Comparison of ENCODE assay signal across 10 mouse cellular contexts in the genomic region with DNA sequence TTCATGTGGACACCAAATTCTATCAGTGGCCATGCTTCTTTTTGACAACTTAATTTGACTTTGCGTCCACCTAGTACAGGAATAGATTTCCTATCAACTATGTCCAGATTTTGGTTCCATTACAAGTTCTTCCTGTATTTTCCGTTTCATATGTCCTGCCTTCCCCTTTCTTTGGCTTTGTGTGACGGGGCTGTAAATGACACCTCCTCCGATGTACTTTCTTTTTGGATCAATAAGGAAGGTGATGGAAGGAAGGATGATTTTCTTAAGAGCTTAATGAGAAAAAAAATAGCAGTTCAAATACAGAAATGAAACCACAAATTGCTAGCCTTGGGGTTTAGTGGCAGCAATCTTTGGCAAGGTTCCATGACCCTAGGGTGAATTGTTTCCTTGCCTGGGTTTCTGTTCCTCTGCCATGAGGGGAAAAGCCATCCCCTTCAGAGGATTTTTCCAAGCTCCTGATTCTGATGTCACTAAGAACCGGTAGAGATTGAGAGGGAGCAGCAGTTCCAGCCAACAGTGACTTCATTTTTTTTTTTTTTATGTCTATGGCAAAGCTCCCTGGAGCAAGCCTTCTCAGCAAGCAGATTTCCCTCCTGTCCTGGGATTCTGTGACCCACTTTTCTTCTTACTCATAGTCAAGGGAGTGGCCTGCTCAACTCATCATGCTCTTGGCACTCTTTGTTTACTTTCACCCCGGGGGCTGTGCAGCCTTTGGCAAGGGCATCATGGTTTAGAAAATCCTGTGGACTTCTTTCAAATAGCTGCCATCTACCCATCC. TPM values are rescaled to one million over a fixed set of nuclear protein-coding genes. Genes with fewer than 3 reads are reported as not detected.
A peak's percentile ranks its signal among the peaks of the same experiment; 100 is the strongest.
DNase-seq lines count a peak whose midpoint lies in the region; ATAC-seq and TF ChIP-seq lines count a peak whose summit lies in the region.
"Had no signal": no experiment of that assay in that cellular context is flagged by ENCODE, and none has a peak within 500 bp of the region (broad histone marks: within the 10 kb centered on the region; RNA-seq: fewer than 3 reads in every experiment).

No protein-coding gene starts in this region.

- no peak overlapping the region for H3K27ac ChIP-seq in CH12.LX (ENCODE audit: insufficient read depth, low read depth)
- H3K27ac ChIP-seq in hindbrain, embryonic 11.5 days (ENCODE audit: low read depth, low read length): no peak overlapping the region
- H3K27ac ChIP-seq: hindbrain, embryonic 15.5 days had no signal

- H3K4me3 ChIP-seq in CH12.LX (replicated peaks in 1 of 3; ENCODE audit: low read depth in 2 of 3, low read length in 2 of 3, poor library complexity in 1 of 3): no peak overlapping the region
- H3K4me3 ChIP-seq in hindbrain, embryonic 11.5 days (ENCODE audit: low read depth, low read length): no peak overlapping the region
- H3K4me3 ChIP-seq: hindbrain, embryonic 15.5 days had no signal

- TF ChIP-seq EP300 in CH12.LX (IDR thresholded peaks at IDR 0.05; ENCODE audit: low read length): peak; percentile 63

- DNase-seq in frontal cortex, postnatal 25 days (ENCODE audit: low spot score in 2 of 2): no peak
- DNase-seq in CH12.LX (ENCODE audit: extremely low read depth): no peak
- DNase-seq in cerebellum, postnatal 14 days: peak; percentile 74 to 76
- peak; percentile 46 for DNase-seq in kidney, postnatal 14 days
- DNase-seq in right cerebral cortex, postnatal 25 days: no peak
- no peak for DNase-seq in hindbrain, embryonic 11.5 days (ENCODE audit: low spot score)
- no peak for DNase-seq in ovary, postnatal 14 days (ENCODE audit: low spot score)

- TF ChIP-seq CTCF in CH12.LX (conservative IDR thresholded peaks at IDR 0.05 in 1 of 2, IDR thresholded peaks at IDR 0.05 in 1 of 2; ENCODE audit: low read depth in 2 of 2, low read length in 2 of 2): no peak

- H3K36me3 ChIP-seq in CH12.LX (replicated peaks in 1 of 2; ENCODE audit: control insufficient read depth in 1 of 2, insufficient read depth in 1 of 2, low read length in 1 of 2): no peaks in the 10 kb centered on the region
- H3K36me3 ChIP-seq in hindbrain, embryonic 11.5 days (ENCODE audit: control insufficient read depth, insufficient read depth, low read length): no peaks in the 10 kb centered on the region
- H3K36me3 ChIP-seq: hindbrain, embryonic 15.5 days had no signal

- in situ Hi-C loops in CH12.LX (cut with MboI; ENCODE audit: low pct_ligation_motif_present, low pct_unique_long_range_greater_than_20kb, low sequenced_read_pairs): no loop called here

- ATAC-seq in frontal cortex, adult (ENCODE audit: low TSS enrichment): peak; percentile 57; the same call in 1 of the 2 replicates
- no peak for ATAC-seq in hindbrain, embryonic 11.5 days (ENCODE audit: low FRiP score)

- no peak overlapping the region for H3K9ac ChIP-seq in CH12.LX (ENCODE audit: insufficient read depth, low read depth)
- H3K9ac ChIP-seq in hindbrain, embryonic 11.5 days (ENCODE audit: low read depth, low read length): no peak overlapping the region
- H3K9ac ChIP-seq: hindbrain, embryonic 15.5 days had no signal

- H3K27me3 ChIP-seq in CH12.LX (replicated peaks): no peaks in the 10 kb centered on the region
- H3K27me3 ChIP-seq in hindbrain, embryonic 11.5 days (ENCODE audit: control insufficient read depth, insufficient read depth, low read length): no peaks in the 10 kb centered on the region
- H3K27me3 ChIP-seq: hindbrain, embryonic 15.5 days had no signal

- TF ChIP-seq RAD21 in CH12.LX (IDR thresholded peaks at IDR 0.05; ENCODE audit: low read depth, low read length): no peak

- H3K79me2 ChIP-seq in CH12.LX (replicated peaks; ENCODE audit: control insufficient read depth, extremely low read depth, insufficient read depth, poor library complexity, severe bottlenecking): no peaks in the 10 kb centered on the region

- H3K4me1 ChIP-seq in CH12.LX (ENCODE audit: control insufficient read depth in 1 of 2, insufficient read depth in 2 of 2): peaks cover 2 to 12% of the 10 kb centered on the region in 2 experiments; a peak in 3 of 4 replicates
- H3K4me1 ChIP-seq in hindbrain, embryonic 11.5 days (replicated peaks; ENCODE audit: control insufficient read depth, insufficient read depth, low read length): no peaks in the 10 kb centered on the region
- H3K4me1 ChIP-seq: hindbrain, embryonic 15.5 days had no signal

- no peak for TF ChIP-seq POLR2A in CH12.LX (IDR thresholded peaks at IDR 0.05; ENCODE audit: low read depth, low read length)

- peak overlapping the region; percentile 53; the same call in 1 of the 2 replicates for H3K4me2 ChIP-seq in CH12.LX (ENCODE audit: insufficient read depth, low read depth, poor library complexity, severe bottlenecking)
- H3K4me2 ChIP-seq in hindbrain, embryonic 11.5 days (replicated peaks; ENCODE audit: low read depth, low read length): no peak overlapping the region
- H3K4me2 ChIP-seq: hindbrain, embryonic 15.5 days had no signal

- H3K9me3 ChIP-seq in CH12.LX (replicated peaks; ENCODE audit: low read length): no peaks in the 10 kb centered on the region
- no peaks in the 10 kb centered on the region for H3K9me3 ChIP-seq in hindbrain, embryonic 11.5 days (ENCODE audit: control insufficient read depth, low read length)
- H3K9me3 ChIP-seq: hindbrain, embryonic 15.5 days had no signal

- dilution Hi-C loops in CH12.LX (cut with MboI; ENCODE audit: extremely low pct_ligation_motif_present, extremely low pct_unique_long_range_greater_than_20kb, low sequenced_read_pairs): no loop called here

- WGBS in hindbrain, embryonic 11.5 days: 82% methylated on average over 6 of the region's 6 CpGs

TF ChIP-seq in CH12.LX, 34 proteins besides CTCF, POLR2A, EP300 and RAD21:
- TF ChIP-seq ZNF384 (IDR thresholded peaks at IDR 0.05; ENCODE audit: low read depth, low read length) (peak; percentile 71), CHD1 (IDR thresholded peaks at IDR 0.05; ENCODE audit: low read depth, low read length) (no peak), IRF4 (IDR thresholded peaks at IDR 0.05; ENCODE audit: low read depth, low read length) (peak; percentile 77)

RNA-seq across cellular contexts. Expression of a gene that starts 56.1 kb away (rescaled TPM):
- total RNA-seq in CH12.LX (2012; rRNA removed): not detected in 2 replicates
- not detected in 2 replicates for total RNA-seq in CH12.LX (2014; rRNA removed)
- polyA plus RNA-seq in CH12.LX (2012; ENCODE audit: insufficient read length, low read depth): not detected in 2 replicates
- 3.2 and 3.5 TPM in 2 replicates for polyA plus RNA-seq in hindbrain, embryonic 11.5 days (2014; fragmentation: Nextera tagmentation; extraction: Ambion mirVana)
- polyA plus RNA-seq: small intestine, adult 2 months had no signal

Comparison
In these comparisons a context has a peak if more than half of its experiments do, and no peak if none do; other contexts are left out.
1. DNase-seq: peak in cerebellum, postnatal 14 days (2 of 2) and kidney, postnatal 14 days (single experiment); none in frontal cortex, postnatal 25 days (0 of 2), CH12.LX (single experiment), right cerebral cortex, postnatal 25 days (single experiment), hindbrain, embryonic 11.5 days (single experiment) and ovary, postnatal 14 days (single experiment).